Mouse (Mus musculus) layer of hippocampus, adult 2 months (tissue): ENCODE data around the gene Lig4. TPM values are rescaled to one million over a fixed set of nuclear protein-coding genes. Genes with fewer than 3 reads are reported as not detected.

ENCODE experiments used
- DNase-seq, 2 experiments: peaks; one replicate each; pipeline ENCODE4 v3.0.0; 2022; ENCODE audit warnings: low spot score in 2 of 2
- H3K27ac ChIP-seq: fragments of 200-600 bp; 2 replicates; pipeline ENCODE4 v1.8.1; 2022
- H3K4me3 ChIP-seq: fragments of 200-600 bp; 2 replicates; pipeline ENCODE4 v1.8.1; 2022; ENCODE audit warnings: mild to moderate bottlenecking
- CTCF ChIP-seq: fragments of 200-600 bp; conservative IDR thresholded peaks from 2 replicates; pipeline ENCODE4 v1.8.1; 2022; ENCODE audit warnings: antibody characterized with exemption, mild to moderate bottlenecking, moderate library complexity
- total RNA-seq, 2 experiments: library from RNA; stranded (reverse); gene quantifications; 2 replicates each; pipeline ENCODE4 v1.2.3; 2021

Lig4 gene
- total RNA-seq, 2 experiments from 2014 or later = 11.2 to 11.6 TPM

- peak; percentile 98 for DNase-seq
- Histone ChIP-seq H3K4me3 (peak overlapping the region; percentile 64), H3K27ac (peak overlapping the region; percentile 80)
- peak; percentile 91 for TF ChIP-seq CTCF
Measured at GRCm38 (mm10) chr8:9975898-9976611, 1.4 kb downstream of the Lig4 start.

DNA sequence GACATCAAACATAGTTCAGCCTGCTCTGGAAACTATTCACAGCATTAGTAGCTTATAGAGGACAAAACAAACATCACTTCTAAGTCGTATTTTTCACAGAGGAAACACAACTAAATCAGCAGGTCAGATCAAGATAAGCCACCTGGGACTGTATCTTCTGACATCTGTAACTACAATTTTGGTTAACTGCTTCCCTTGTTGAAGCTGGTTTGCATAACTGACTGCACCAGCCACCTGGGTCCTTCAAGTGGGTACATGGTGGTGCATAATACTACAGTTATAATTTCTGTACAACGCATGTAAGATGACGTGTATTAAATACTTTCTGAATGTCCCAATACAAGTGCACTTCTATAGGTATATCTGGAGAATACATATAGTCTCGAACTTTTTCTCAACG is 2.2 kb downstream of the Lig4 start:
- DNase-seq = no peak
- TF ChIP-seq CTCF = no peak
- peak overlapping the region; percentile 64 for H3K4me3 ChIP-seq
- no peak overlapping the region for H3K27ac ChIP-seq

DNA sequence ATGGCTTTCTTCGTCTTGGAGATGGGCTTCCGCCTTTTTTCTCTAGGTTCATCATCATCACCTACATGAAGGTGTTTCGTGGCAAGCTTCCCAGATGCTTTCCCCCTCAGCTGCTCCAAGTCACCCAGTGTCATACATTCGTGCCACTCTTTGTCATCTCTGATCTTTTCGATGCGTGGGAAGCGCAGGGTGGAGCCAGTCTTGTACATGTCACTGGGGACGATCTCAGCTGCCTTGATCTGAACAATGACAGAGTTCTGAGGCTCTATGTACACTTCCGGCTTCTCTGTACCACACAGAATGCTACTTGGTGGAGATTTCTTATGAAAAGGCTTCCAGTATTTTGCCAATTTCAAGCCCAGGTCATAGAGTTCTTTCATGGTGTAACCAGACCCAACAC is 5.6 kb downstream of the Lig4 start:
- Histone ChIP-seq H3K27ac (no peak overlapping the region), H3K4me3 (no peak overlapping the region)
- DNase-seq = no peak
- no peak for TF ChIP-seq CTCF

GRCm38 (mm10) chr8:9959919-9960318 is 17.6 kb downstream of the Lig4 start:
- DNase-seq = no peak
- Histone ChIP-seq H3K27ac (no peak overlapping the region), H3K4me3 (no peak overlapping the region)
- TF ChIP-seq CTCF = no peak

GRCm38 (mm10) chr8:9958338-9958737 is 19.1 kb downstream of the Lig4 start:
- no peak overlapping the region for H3K27ac ChIP-seq
- no peak for TF ChIP-seq CTCF
- no peak for DNase-seq
- no peak overlapping the region for H3K4me3 ChIP-seq

DNA sequence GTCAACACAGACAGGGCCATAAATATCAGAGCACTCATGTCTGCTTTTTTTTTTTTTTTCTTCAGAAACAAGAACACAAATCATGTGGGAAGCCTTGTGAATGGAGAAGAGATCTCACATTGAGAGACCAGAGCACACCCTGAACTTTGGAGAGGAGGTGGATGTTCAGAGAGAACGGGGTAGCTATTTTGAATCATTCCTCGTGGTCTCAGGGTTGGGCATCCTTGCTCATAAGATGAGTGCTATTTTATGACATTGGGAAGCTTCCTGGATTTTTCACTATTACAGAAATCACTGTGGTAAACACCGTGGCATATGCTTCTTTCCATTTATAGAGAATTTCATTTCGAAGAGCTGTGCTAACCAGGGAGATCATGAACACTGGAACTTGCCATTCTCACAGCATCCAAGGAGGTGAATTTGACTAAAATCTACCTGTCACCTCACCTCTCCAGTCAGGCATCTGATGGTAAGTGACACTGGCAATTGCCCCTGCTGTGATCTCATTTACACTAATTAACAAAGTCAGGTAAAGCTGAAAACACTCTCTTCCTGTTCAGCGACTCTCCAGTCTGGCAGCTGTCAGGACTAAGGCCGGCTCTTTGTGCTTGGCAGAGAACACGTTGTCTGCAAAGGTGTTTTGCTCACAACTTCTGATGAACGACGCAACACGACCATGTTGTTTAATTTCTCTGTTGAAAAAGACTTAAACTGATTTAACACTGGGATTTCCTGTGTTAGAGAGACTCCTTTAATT is 28.2 kb downstream of the Lig4 start:
- no peak for TF ChIP-seq CTCF
- H3K4me3 ChIP-seq = no peak overlapping the region
- H3K27ac ChIP-seq = no peak overlapping the region
- no peak for DNase-seq

DNA sequence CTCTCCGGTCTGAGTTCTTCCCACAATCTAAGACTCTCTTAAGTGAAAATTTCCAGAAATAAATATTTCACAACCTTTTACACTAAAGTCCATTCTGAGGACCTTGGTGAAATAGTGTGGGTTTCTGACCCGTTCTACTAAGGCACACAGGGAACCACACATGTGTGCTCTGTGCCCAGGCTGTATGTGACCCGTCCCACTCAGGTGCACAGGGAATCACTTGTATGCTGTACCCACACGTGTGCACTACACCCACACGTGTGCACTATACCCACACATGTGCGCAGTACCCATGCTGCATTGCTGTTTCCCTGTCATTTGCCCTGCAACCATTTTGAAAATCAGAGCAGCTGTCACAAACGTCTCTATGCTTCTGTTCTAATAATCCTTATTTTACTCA is 41.9 kb downstream of the Lig4 start:
- Histone ChIP-seq H3K27ac (no peak overlapping the region), H3K4me3 (no peak overlapping the region)
- TF ChIP-seq CTCF = no peak; the same call in 1 of the 2 replicates
- DNase-seq = no peak

- DNase-seq = peak; percentile 20 to 63
- Histone ChIP-seq H3K27ac (no peak overlapping the region), H3K4me3 (no peak overlapping the region)
- peak; percentile 95 for TF ChIP-seq CTCF
Measured at GRCm38 (mm10) chr8:9934891-9935565, 42.5 kb downstream of the Lig4 start.

DNA sequence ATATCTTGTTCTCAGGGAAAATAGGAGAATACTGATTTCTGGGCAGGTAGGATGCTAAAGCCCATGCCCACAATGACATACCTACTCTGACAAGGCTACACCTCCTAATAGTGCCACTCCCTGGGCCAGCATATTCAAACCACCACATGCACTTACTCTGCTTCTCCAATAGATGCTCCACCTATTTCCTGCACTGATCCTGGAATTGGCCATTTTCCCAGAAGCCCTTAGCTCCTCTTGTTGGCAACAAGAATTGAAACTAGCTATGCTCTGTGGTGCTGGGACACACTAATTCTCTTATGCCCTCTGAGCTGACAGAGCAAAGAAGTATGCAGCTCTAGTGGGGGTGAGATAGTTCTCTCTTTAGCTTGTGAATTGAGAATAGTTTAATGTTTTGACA is 44.8 kb downstream of the Lig4 start:
- no peak for TF ChIP-seq CTCF
- Histone ChIP-seq H3K4me3 (no peak overlapping the region), H3K27ac (no peak overlapping the region)
- DNase-seq = no peak

DNA sequence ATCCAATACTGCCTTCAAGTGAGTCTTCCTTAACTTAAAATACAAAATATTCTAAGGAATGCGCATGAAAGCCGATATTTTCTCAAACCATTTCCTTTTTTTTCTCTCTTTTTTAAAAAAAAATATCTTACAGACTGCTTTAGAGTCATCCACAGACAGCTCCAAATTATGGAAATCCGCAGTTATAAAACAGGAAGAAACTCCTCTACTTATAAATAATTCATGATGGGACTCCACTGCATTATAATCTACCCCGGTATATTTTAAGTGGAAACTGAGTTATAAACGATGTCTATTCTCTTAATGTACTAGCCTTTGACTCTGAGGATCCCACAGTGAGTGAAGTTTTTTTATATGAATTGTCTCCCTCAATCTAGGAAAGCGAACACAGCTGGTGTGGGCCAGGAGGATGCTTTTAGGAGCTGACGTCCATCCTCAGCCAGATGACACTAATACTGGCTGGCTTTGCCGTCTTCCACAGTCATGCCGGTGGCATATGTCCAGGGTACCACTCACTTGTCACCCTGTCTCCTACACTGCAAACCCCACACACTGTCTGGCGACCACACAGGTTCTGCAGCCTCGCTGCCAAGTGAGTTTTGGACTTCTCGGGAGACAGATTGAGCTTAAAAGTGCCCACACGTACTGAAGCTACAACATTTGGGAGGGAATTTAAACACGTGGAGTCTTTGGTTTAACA is 47.6 kb downstream of the Lig4 start:
- Histone ChIP-seq H3K27ac (0 out of 2 replicates have a peak overlapping the region, but pooled peaks have one; percentile 1), H3K4me3 (no peak overlapping the region)
- DNase-seq = peak; percentile 23 to 47
- TF ChIP-seq CTCF = no peak

Other genes starting within 250 kb of the Lig4 start
- gene Fam155a, start 206.5 kb downstream of the Lig4 start, total RNA-seq = 100 to 1,000 TPM; 123 to 128 TPM
- gene Gm10217, start 113.4 kb downstream of the Lig4 start, total RNA-seq = not detected
- gene Abhd13, start within 50 bp of the Lig4 start, total RNA-seq = 10 to 100 TPM; 27.8 to 28.2 TPM
- gene Tnfsf13b, start 28.8 kb upstream of the Lig4 start, total RNA-seq = 1 to 10 TPM; 1.5 to 2.2 TPM
- 10 to 100 TPM; 22.1 to 23.7 TPM for gene Myo16, start 176.2 kb upstream of the Lig4 start, total RNA-seq